Mouse (Mus musculus): ENCODE data around the gene Rab14.

GRCm38 (mm10) chr2:35200898-35201668, at the start of gene Rab14:
- TF ChIP-seq TAL1 (IDR thresholded peaks at IDR 0.05; ENCODE audit: low read length) (no peak), GATA1 (IDR thresholded peaks at IDR 0.05; ENCODE audit: low read length) (no peak)
